Mouse (Mus musculus): ENCODE data around the gene Tnfrsf11a. TPM values are rescaled to one million over a fixed set of nuclear protein-coding genes. Genes with fewer than 3 reads are reported as not detected.

The Tnfrsf11a gene
- polyA plus RNA-seq, 1 experiment from 2014 or later = 0.24 TPM

DNA sequence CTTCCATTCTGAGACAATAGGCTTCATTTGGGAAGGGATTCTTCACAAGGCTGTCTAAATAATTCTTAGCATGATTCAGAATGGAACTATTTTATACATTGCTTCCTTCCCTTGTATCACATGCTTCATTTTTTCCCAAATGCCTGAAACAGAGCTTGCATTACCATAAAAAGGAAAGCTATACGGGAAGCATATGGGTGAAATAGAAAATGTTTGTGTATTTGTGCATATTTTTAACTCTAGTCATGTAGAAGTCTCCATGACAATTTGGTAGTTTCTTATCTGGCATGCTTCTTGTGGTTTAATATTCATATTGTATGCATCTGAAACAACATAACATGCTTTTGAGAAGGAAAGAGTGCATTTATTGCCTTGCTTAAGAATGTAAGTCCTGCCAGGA lies 52.3 kb downstream of the Tnfrsf11a start:
- ATAC-seq (ENCODE audit: insufficient number of reproducible peaks, low FRiP score) = no peak
- 85% methylated on average over 1 of the region's 1 CpGs for WGBS
- no peak overlapping the region for H3K4me2 ChIP-seq

DNA sequence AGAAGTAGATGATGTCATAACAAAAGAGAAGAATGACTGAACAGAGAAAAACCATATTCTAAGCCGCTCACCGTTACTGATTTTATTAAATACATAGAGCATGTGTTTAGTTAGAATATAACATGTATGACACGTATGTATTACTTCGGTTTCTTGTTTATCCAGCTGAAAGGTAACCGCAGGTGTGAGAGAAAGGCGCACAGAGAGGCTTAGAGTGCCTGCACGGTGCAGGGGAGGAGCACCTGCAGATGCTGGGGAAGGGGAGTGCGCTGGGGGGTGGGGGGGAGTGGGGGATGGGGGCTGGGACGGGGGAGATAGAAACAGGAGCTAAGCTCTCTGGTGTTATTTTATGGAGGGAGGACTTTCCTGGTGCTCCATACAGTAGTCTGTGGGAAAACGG lies 62.4 kb downstream of the Tnfrsf11a start:
- ATAC-seq (ENCODE audit: insufficient number of reproducible peaks, low FRiP score) = no peak
- Histone ChIP-seq H3K36me3 (no peaks in the 10 kb centered on the region), H3K27ac (ENCODE audit: poor library complexity, severe bottlenecking) (no peak overlapping the region), H3K4me1 (replicated peaks) (peaks cover 17% of the 10 kb centered on the region), H3K27me3 (replicated peaks) (peaks cover 19% of the 10 kb centered on the region), H3K9me3 (replicated peaks) (no peaks in the 10 kb centered on the region), H3K9ac (no peak overlapping the region), H3K4me2 (peak overlapping the region; percentile 70), H3K4me3 (peak overlapping the region; percentile 24)
- WGBS = 26% methylated on average over 10 of the region's 10 CpGs

More for the DNA sequence above, 52.3 kb downstream of the Tnfrsf11a start:
- Histone ChIP-seq H3K27ac (ENCODE audit: poor library complexity, severe bottlenecking) (no peak overlapping the region), H3K9me3 (replicated peaks) (no peaks in the 10 kb centered on the region), H3K36me3 (no peaks in the 10 kb centered on the region), H3K9ac (no peak overlapping the region), H3K27me3 (replicated peaks) (no peaks in the 10 kb centered on the region), H3K4me3 (no peak overlapping the region), H3K4me1 (replicated peaks) (no peaks in the 10 kb centered on the region)

DNA sequence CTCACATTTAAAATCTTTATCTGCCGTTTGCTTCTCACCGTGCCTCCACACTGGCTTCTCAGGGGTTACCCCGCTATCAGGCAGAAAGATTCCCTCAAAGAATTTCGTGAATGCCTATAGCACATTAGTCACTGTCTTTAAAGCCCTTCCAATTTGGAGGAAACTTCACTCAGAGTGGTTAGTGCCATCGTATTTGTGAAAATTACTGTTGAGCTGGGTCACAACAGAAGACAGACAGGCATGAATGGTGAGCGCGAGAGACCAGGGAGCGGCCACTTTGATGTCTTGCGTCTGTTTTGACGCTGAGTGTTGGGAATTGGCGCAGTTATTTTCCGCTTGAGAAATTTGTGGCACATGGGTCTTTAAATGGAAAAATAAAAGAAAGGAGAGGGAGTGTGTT lies 62.9 kb downstream of the Tnfrsf11a start:
- peak overlapping the region; percentile 24 for H3K4me3 ChIP-seq
- peak overlapping the region; percentile 70 for H3K4me2 ChIP-seq
- H3K9ac ChIP-seq = no peak overlapping the region
- peaks cover 19% of the 10 kb centered on the region for H3K27me3 ChIP-seq (replicated peaks)
- no peak for ATAC-seq (ENCODE audit: insufficient number of reproducible peaks, low FRiP score)
- WGBS = 4% methylated on average over 12 of the region's 12 CpGs
- H3K27ac ChIP-seq (ENCODE audit: poor library complexity, severe bottlenecking) = no peak overlapping the region
- no peaks in the 10 kb centered on the region for H3K9me3 ChIP-seq (replicated peaks)
- H3K4me1 ChIP-seq (replicated peaks) = peaks cover 17% of the 10 kb centered on the region
- H3K36me3 ChIP-seq = no peaks in the 10 kb centered on the region

- no peak overlapping the region for H3K9ac ChIP-seq
- WGBS = 6% methylated on average over 2 of the region's 2 CpGs
- no peaks in the 10 kb centered on the region for H3K9me3 ChIP-seq (replicated peaks)
Measured at GRCm38 (mm10) chr1:105843856-105844255, 63.3 kb downstream of the Tnfrsf11a start.

GRCm38 (mm10) chr1:105844341-105845006 lies 64.0 kb downstream of the Tnfrsf11a start:
- no peak overlapping the region for H3K27ac ChIP-seq (ENCODE audit: poor library complexity, severe bottlenecking)

More at GRCm38 (mm10) chr1:105843856-105844255, 63.3 kb downstream of the Tnfrsf11a start:
- peaks cover 17% of the 10 kb centered on the region for H3K4me1 ChIP-seq (replicated peaks)
- H3K4me3 ChIP-seq = peak overlapping the region; percentile 41
- H3K36me3 ChIP-seq = no peaks in the 10 kb centered on the region
- no peak overlapping the region for H3K27ac ChIP-seq (ENCODE audit: poor library complexity, severe bottlenecking)
- peaks cover 19% of the 10 kb centered on the region for H3K27me3 ChIP-seq (replicated peaks)
- peak overlapping the region; percentile 70 for H3K4me2 ChIP-seq
- no peak for ATAC-seq (ENCODE audit: insufficient number of reproducible peaks, low FRiP score)

DNA sequence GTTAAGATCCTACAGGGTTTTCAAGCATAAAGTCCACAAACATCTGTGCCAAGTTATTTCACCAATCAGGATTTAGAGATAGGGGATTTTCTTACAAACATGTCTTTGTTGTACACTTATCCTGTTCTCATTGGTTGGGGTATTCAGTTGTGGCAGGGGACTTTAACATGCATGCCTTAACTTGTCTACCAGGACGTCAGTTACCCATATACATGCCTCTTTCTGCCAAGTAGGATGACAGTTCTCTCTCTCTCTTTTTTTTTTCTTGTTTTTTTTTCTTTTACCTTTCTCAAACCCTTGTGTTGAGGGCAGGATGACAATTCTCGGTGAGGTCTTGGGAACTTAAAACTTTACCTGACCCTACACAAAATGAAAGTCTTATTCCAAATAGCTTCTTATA lies 65.9 kb downstream of the Tnfrsf11a start:
- 78% methylated on average over 2 of the region's 2 CpGs for WGBS
- Histone ChIP-seq H3K4me1 (replicated peaks) (peaks cover 17% of the 10 kb centered on the region), H3K36me3 (no peaks in the 10 kb centered on the region), H3K4me2 (no peak overlapping the region), H3K27ac (ENCODE audit: poor library complexity, severe bottlenecking) (no peak overlapping the region), H3K9ac (no peak overlapping the region), H3K27me3 (replicated peaks) (peaks cover 19% of the 10 kb centered on the region), H3K9me3 (replicated peaks) (no peaks in the 10 kb centered on the region), H3K4me3 (no peak overlapping the region)
- no peak for ATAC-seq (ENCODE audit: insufficient number of reproducible peaks, low FRiP score)

More at GRCm38 (mm10) chr1:105844341-105845006, 64.0 kb downstream of the Tnfrsf11a start:
- H3K4me1 ChIP-seq (replicated peaks) = peaks cover 17% of the 10 kb centered on the region
- H3K27me3 ChIP-seq (replicated peaks) = peaks cover 19% of the 10 kb centered on the region
- H3K4me2 ChIP-seq = peak overlapping the region; percentile 70
- H3K4me3 ChIP-seq = peak overlapping the region; percentile 41
- whole genome bisulfite sequencing = 12% methylated on average over 28 of the region's 28 CpGs
- no peaks in the 10 kb centered on the region for H3K9me3 ChIP-seq (replicated peaks)
- no peaks in the 10 kb centered on the region for H3K36me3 ChIP-seq
- peak; percentile 51; the same call in 1 of the 2 replicates for ATAC-seq (ENCODE audit: insufficient number of reproducible peaks, low FRiP score)
- 0 out of 2 replicates have a peak overlapping the region, but pooled peaks have one; percentile 29 for H3K9ac ChIP-seq

- peaks cover 10% of the 10 kb centered on the region for H3K4me1 ChIP-seq (replicated peaks)
- whole genome bisulfite sequencing = 82% methylated on average over 8 of the region's 8 CpGs
- no peak overlapping the region for H3K4me2 ChIP-seq
- no peak for ATAC-seq (ENCODE audit: insufficient number of reproducible peaks, low FRiP score)
- no peaks in the 10 kb centered on the region for H3K9me3 ChIP-seq (replicated peaks)
- no peak overlapping the region for H3K4me3 ChIP-seq
- H3K27me3 ChIP-seq (replicated peaks) = peaks cover 16% of the 10 kb centered on the region
- H3K9ac ChIP-seq = no peak overlapping the region
- H3K27ac ChIP-seq (ENCODE audit: poor library complexity, severe bottlenecking) = no peak overlapping the region
- H3K36me3 ChIP-seq = no peaks in the 10 kb centered on the region
Measured at GRCm38 (mm10) chr1:105848806-105849205, 68.3 kb downstream of the Tnfrsf11a start.

- no peaks in the 10 kb centered on the region for H3K4me1 ChIP-seq (replicated peaks)
- H3K4me2 ChIP-seq = no peak overlapping the region
- no peak overlapping the region for H3K27ac ChIP-seq (ENCODE audit: poor library complexity, severe bottlenecking)
- WGBS = 73% methylated on average over 2 of the region's 2 CpGs
- H3K4me3 ChIP-seq = no peak overlapping the region
- no peaks in the 10 kb centered on the region for H3K27me3 ChIP-seq (replicated peaks)
- no peak overlapping the region for H3K9ac ChIP-seq
- H3K36me3 ChIP-seq = no peaks in the 10 kb centered on the region
- no peak for ATAC-seq (ENCODE audit: insufficient number of reproducible peaks, low FRiP score)
- no peaks in the 10 kb centered on the region for H3K9me3 ChIP-seq (replicated peaks)
Measured at GRCm38 (mm10) chr1:105851341-105851740, 70.8 kb downstream of the Tnfrsf11a start.

- H3K4me2 ChIP-seq = no peak overlapping the region
- H3K4me3 ChIP-seq = no peak overlapping the region
- 82% methylated on average over 2 of the region's 2 CpGs for WGBS
- no peak overlapping the region for H3K27ac ChIP-seq (ENCODE audit: poor library complexity, severe bottlenecking)
- H3K36me3 ChIP-seq = no peaks in the 10 kb centered on the region
- no peak for ATAC-seq (ENCODE audit: insufficient number of reproducible peaks, low FRiP score)
- no peaks in the 10 kb centered on the region for H3K4me1 ChIP-seq (replicated peaks)
- no peaks in the 10 kb centered on the region for H3K9me3 ChIP-seq (replicated peaks)
- no peak overlapping the region for H3K9ac ChIP-seq
- H3K27me3 ChIP-seq (replicated peaks) = no peaks in the 10 kb centered on the region
Measured at GRCm38 (mm10) chr1:105859740-105860139, 79.2 kb downstream of the Tnfrsf11a start.

- no peaks in the 10 kb centered on the region for H3K27me3 ChIP-seq (replicated peaks)
- H3K4me1 ChIP-seq (replicated peaks) = peaks cover 21% of the 10 kb centered on the region
- ATAC-seq (ENCODE audit: insufficient number of reproducible peaks, low FRiP score) = no peak
- no peak overlapping the region for H3K9ac ChIP-seq
- H3K36me3 ChIP-seq = no peaks in the 10 kb centered on the region
- no peak overlapping the region for H3K4me2 ChIP-seq
- 66% methylated on average over 6 of the region's 6 CpGs for WGBS
- no peaks in the 10 kb centered on the region for H3K9me3 ChIP-seq (replicated peaks)
- no peak overlapping the region for H3K4me3 ChIP-seq
- H3K27ac ChIP-seq (ENCODE audit: poor library complexity, severe bottlenecking) = no peak overlapping the region
Measured at GRCm38 (mm10) chr1:105876589-105876988, 96.1 kb downstream of the Tnfrsf11a start.

- no peaks in the 10 kb centered on the region for H3K9me3 ChIP-seq (replicated peaks)
- no peak overlapping the region for H3K27ac ChIP-seq (ENCODE audit: poor library complexity, severe bottlenecking)
- H3K4me3 ChIP-seq = no peak overlapping the region
- 72% methylated on average over 5 of the region's 5 CpGs for WGBS
- no peak for ATAC-seq (ENCODE audit: insufficient number of reproducible peaks, low FRiP score)
- H3K4me1 ChIP-seq (replicated peaks) = peaks cover 21% of the 10 kb centered on the region
- no peak overlapping the region for H3K9ac ChIP-seq
- H3K27me3 ChIP-seq (replicated peaks) = no peaks in the 10 kb centered on the region
- H3K36me3 ChIP-seq = no peaks in the 10 kb centered on the region
- H3K4me2 ChIP-seq = no peak overlapping the region
Measured at GRCm38 (mm10) chr1:105877808-105878207, 97.3 kb downstream of the Tnfrsf11a start.

GRCm38 (mm10) chr1:105878416-105878815 lies 97.9 kb downstream of the Tnfrsf11a start:
- Histone ChIP-seq H3K9ac (no peak overlapping the region), H3K36me3 (no peaks in the 10 kb centered on the region), H3K4me2 (no peak overlapping the region), H3K27ac (ENCODE audit: poor library complexity, severe bottlenecking) (no peak overlapping the region), H3K9me3 (replicated peaks) (no peaks in the 10 kb centered on the region), H3K27me3 (replicated peaks) (no peaks in the 10 kb centered on the region), H3K4me3 (no peak overlapping the region), H3K4me1 (replicated peaks) (peaks cover 21% of the 10 kb centered on the region)
- no peak for ATAC-seq (ENCODE audit: insufficient number of reproducible peaks, low FRiP score)
- 85% methylated on average over 11 of the region's 11 CpGs for WGBS
